Mouse (Mus musculus) cerebellum, postnatal 4 days (tissue): ENCODE measurements around the gene Hmx3.
A peak's percentile ranks its signal among the peaks of the same experiment; 100 is the strongest.

ENCODE experiments used
- DNase-seq, 2 experiments: peaks; one replicate each; pipeline ENCODE4 v3.0.0; 2022; ENCODE audit warnings: low spot score in 2 of 2, mixed read lengths in 1 of 2

The Hmx3 gene

GRCm38 (mm10) chr7:131542115-131542871 is at the start of gene Hmx3:
TSS of gene Hmx3 (plus strand) at chr7:131542867.
- no peak for DNase-seq

GRCm38 (mm10) chr7:131503739-131504138 is 38.9 kb upstream of the Hmx3 start:
- DNase-seq = no peak

GRCm38 (mm10) chr7:131539979-131540378 is 2.7 kb upstream of the Hmx3 start:
- DNase-seq = peak; percentile 77 to 88

DNA sequence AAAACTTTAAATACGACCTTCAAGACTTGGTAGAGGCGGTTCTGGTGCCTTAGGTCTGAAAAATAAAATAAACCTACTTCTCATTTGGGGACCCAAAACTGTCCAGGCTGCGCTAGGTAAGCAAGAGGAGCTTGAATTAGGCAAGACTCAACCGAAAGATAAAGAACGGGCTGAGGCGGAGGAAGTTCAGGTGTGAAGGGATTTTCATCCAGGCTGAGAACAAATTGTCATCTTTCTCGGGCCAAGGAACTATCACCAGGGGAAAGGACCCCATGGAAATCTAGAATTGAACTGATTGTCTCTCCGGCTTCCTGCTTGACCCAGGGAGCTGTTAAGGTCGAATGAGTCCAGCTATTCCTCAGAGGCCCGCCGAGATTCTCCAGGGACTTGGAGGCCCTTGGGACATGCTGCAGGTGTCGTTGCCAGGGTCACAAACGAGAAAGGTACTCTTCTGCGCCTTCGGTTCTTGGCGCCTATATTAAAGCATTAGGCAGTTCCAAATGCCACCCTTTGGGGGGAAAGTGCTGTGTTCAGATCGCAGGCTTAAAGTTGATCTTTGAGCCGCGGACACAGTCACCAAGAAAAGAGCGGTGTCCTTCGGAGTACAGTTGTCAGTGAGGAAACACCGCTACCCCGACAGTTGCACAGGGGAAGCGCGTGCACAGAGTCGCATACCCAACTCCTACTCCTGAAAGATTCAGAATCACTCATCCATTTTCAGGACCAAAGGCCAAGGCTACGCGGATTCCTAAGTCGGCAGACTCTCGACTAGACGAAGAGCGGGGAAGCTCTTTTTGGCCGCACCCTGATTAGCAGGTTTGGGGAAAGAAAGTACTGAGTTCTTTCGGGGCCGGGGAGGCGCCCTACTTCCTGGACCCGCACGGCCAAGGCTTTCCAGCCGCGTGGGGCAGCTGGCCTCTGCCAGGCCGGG is 1.2 kb upstream of the Hmx3 start:
- no peak for DNase-seq

- DNase-seq = no peak
These were observed 380 bp downstream of the Hmx3 start for GRCm38 (mm10) chr7:131542872-131543622.

DNA sequence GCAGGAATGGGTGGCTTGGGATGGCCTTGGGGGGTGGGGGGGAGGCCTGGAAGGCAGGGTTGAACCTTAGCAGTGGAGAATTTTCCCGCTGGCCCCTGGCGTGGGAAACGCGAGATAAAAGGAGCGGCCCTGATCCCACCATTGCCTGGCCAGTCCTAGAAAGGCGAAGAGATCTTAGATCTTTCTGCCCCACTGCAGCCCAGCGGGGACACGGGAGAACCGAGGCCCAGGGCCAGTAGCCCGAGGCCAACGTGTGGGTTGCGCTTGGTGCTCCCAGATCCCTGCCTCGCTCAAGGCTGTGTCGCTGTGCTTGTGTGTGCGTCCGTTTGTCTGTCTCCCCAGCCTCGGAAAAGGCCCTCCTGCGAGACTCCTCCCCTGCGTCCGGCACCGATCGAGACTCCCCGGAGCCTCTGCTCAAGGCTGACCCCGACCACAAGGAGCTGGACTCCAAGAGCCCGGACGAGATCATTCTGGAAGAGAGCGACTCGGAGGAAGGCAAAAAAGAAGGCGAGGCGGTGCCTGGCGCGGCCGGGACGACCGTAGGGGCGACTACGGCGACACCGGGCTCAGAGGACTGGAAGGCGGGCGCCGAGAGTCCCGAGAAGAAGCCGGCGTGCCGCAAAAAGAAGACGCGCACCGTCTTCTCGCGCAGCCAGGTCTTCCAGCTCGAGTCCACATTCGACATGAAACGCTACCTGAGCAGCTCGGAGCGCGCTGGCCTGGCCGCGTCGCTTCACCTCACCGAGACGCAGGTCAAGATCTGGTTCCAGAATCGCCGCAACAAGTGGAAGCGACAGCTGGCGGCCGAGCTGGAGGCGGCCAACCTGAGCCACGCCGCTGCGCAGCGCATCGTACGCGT is 1.2 kb downstream of the Hmx3 start:
- DNase-seq = no peak

- DNase-seq = no peak
These were observed 2.2 kb downstream of the Hmx3 start for GRCm38 (mm10) chr7:131544871-131545270.

- no peak for DNase-seq
These were observed 3.2 kb downstream of the Hmx3 start for GRCm38 (mm10) chr7:131545701-131546385.

GRCm38 (mm10) chr7:131546423-131546822 is 3.8 kb downstream of the Hmx3 start:
- DNase-seq = no peak

GRCm38 (mm10) chr7:131547481-131547880 is 4.8 kb downstream of the Hmx3 start:
- DNase-seq = no peak

- DNase-seq = no peak
These were observed 5.8 kb downstream of the Hmx3 start, which contains the start of gene Hmx2 for GRCm38 (mm10) chr7:131548473-131548872. TSS of gene Hmx2 (plus strand) at chr7:131548773.

DNA sequence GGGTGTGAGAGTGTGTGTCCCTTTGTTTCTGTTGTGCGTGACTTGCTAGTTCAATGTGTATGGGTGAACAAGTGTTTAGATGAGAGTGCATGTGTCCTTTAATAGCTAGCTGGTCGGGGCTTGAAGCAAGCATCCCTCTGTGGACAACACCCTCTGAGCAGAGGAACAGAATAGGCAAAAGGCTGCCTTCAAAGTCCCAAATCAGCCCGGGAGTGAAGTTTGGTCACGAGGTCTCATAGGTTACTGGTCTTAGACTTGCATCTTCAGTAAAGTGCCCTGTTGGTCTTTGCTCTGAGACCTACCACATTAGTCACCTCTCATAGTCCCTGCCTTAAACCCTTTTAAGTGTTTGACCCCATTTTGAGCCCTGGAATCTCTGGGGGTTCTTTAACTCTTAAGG is 8.8 kb downstream of the Hmx3 start:
- DNase-seq = no peak

DNA sequence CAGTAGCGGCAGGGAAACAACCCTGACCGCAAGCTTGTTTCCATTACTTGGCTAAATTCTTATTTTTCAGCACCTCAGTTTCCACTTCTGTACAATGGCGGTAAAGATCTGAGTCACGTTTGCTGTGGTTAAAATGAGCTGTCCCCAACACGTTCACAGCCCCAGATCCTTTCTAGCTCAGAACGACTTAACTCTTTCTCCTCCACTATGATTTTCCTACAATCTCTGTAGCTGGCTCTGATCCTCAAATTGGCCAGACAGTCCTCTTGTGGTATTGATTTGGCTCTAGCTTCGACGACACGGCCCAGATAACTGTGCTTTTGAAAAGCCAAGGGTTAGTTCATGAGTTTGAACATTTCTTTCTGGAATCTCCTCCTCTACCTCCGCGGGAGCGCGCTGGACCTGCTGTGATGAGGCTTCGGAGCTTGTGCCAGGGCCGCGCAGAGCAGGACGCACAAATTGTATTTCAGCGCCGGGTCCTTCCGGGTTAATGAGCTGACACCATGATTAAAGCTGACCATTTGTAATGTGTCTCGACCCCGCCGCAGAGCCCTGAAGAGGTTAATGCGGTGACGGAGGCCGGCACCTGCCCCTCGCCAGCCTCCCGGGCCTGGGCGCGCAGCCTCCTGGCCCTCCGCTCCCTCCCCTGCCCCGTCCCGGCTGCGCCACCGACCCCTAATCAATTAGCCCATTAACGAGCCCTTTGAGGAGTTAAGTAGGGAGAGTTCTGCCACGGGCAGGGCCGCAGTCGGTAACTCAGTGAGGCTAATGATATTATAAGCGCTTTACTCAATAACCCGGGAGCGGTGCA is 9.5 kb downstream of the Hmx3 start:
- no peak for DNase-seq

GRCm38 (mm10) chr7:131552781-131553180 is 10.1 kb downstream of the Hmx3 start:
- DNase-seq = no peak

- no peak for DNase-seq
These were observed 11.1 kb downstream of the Hmx3 start for GRCm38 (mm10) chr7:131553771-131554175.

- DNase-seq = no peak
These were observed 11.9 kb downstream of the Hmx3 start for GRCm38 (mm10) chr7:131554341-131555180.

DNA sequence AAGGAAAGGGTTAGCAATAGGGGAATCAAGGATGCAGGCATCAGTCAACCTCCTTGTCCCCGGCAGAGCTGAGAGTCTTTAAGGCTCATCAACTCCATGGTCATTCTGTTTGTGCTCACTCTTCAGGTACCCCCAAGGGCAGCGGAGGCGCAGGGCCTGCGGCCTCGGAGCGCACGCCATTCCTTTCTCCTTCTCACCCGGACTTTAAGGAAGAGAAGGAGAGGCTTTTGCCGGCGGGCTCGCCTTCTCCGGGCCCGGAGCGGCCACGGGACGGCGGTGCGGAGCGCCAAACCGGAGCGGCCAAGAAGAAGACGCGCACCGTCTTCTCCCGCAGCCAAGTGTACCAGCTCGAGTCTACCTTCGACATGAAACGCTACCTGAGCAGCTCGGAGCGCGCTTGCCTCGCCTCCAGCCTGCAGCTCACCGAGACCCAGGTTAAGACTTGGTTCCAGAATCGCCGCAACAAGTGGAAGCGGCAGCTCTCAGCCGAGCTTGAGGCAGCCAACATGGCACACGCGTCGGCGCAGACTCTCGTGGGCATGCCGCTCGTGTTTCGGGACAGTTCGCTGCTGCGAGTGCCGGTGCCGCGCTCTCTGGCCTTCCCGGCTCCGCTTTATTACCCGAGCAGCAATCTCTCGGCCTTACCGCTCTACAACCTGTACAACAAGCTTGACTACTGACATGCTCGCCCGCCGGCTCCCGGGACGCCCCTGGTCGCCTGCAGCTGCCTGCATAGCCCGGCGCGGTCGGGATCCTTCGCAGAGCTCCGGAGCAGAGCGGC is 12.8 kb downstream of the Hmx3 start:
- DNase-seq = no peak

DNA sequence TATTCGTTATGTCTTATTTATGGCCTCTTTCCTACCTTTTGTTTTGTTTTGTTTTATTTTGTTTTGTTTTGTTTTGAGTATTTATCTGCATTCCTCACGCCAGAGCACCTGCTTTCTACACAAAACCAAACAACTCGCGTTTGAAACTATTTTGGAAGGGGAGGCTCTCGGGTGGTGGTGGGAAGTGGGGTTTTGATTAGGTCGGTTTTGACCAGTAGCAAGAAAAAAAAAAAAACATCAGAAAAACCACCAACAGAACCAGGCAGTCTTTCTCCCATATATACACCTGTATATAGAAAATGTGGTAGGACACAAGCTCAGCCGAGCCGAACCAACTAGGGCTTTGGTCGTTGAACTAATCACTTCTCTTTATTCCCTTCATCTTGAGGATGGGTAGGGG is 13.4 kb downstream of the Hmx3 start:
- no peak for DNase-seq
